Mouse (Mus musculus) brain, adult 10 weeks (tissue): ENCODE data around the gene Cnot6l. TPM values are rescaled to one million over a fixed set of nuclear protein-coding genes. Genes with fewer than 3 reads are reported as not detected.

Experiments used
- polyA plus RNA-seq: library from polyadenylated mRNA; stranded (reverse); fragments of 350-450 nt; fragmentation: Illumina TruSeq; extraction: RNeasy Lipid Tissue Mini Kit (QIAGEN cat#74804); gene quantifications from one replicate; pipeline ENCODE4 v1.2.3, GENCODE M21; 2015; ENCODE audit warnings: low read depth, low replicate concordance

The Cnot6l gene
- 18.5 TPM for polyA plus RNA-seq

DNA sequence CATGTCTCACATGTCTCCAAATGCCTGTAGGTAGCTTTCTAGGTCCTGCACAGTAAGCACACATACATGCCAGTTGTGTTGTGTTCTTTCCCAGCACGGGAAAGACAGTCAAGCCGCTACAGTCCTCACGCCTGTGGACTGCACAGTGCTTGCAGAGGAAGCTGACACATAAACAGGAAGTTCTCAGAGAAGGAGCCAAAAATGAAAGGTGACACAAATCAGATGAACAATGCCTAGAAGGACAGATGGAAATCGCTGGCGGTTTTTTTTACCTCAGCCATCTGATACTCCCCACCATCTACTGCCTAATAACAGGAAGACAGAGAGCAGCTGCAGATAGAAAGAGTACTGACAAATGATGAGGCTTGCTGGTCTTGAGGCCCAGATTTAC is at the start of gene Cnot6l:
Gene Cnot6l, minus strand, starts transcription at position 151 of the 391 bp plus-strand sequence.

DNA sequence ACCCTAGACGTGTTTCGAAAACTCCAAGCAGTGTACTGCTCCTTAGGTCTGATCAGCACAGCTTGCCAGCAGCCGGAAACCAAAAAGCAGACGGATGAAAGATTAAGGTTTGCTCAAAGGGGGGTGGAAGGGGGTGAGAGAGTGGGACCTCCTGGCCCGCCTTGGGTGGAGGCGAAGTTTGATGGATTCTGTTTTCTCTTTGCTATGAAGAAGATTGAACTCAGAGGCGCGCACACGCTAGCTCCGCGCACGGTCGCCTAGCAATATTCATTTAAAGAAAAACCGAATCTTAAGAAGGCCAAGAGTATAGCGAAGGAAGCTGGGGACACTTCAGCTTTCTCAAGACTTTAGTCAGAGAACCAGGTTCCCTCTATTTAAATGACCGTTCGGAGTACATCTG is 45.5 kb upstream of the Cnot6l start, which contains the start of gene Mrpl1:
Gene Mrpl1, plus strand, starts transcription at position 35 of the 400 bp plus-strand sequence.

Other genes starting within 250 kb of the Cnot6l start
- gene Cxcl13, start 207.2 kb downstream of the Cnot6l start, polyA plus RNA-seq: not detected
- gene Mrpl1, start 45.3 kb upstream of the Cnot6l start, polyA plus RNA-seq: 15.1 TPM
- gene Fras1, start 209.8 kb upstream of the Cnot6l start, polyA plus RNA-seq: 4.6 TPM